Mouse (Mus musculus) frontal cortex, postnatal 25 days (tissue): ENCODE measurements around the gene Prcp.
A peak's percentile ranks its signal among the peaks of the same experiment; 100 is the strongest.
"Not testable (repeated sequence)": the region's sequence is repeated elsewhere in the genome, so short reads cannot be mapped to it uniquely, and the experiment has no call there.

Source experiments
- DNase-seq, 2 experiments: peaks; one replicate each; pipeline ENCODE4 v3.0.0; 2022; ENCODE audit warnings: low spot score in 2 of 2

The Prcp gene

GRCm38 (mm10) chr7:92890618-92891230 lies 16.5 kb downstream of the Prcp start:
- DNase-seq: no peak

GRCm38 (mm10) chr7:92893478-92893877 lies 19.2 kb downstream of the Prcp start:
- no peak for DNase-seq

GRCm38 (mm10) chr7:92896036-92896435 lies 21.8 kb downstream of the Prcp start:
- no peak for DNase-seq

- DNase-seq: no peak
These were observed 22.8 kb downstream of the Prcp start for GRCm38 (mm10) chr7:92897021-92897420.

- peak; percentile 17 to 30 for DNase-seq
These were observed 29.2 kb downstream of the Prcp start for GRCm38 (mm10) chr7:92903360-92904038.

- not testable (repeated sequence) for DNase-seq
These were observed 30.0 kb downstream of the Prcp start for GRCm38 (mm10) chr7:92904285-92904684.

- no peak for DNase-seq
These were observed 46.0 kb downstream of the Prcp start for GRCm38 (mm10) chr7:92920172-92920856.

GRCm38 (mm10) chr7:92920857-92921172 lies 46.5 kb downstream of the Prcp start:
- no peak for DNase-seq

GRCm38 (mm10) chr7:92932792-92933191 lies 58.5 kb downstream of the Prcp start:
- no peak for DNase-seq

GRCm38 (mm10) chr7:92933308-92933948 lies 59.2 kb downstream of the Prcp start:
- not testable (repeated sequence) for DNase-seq

- DNase-seq: no peak
These were observed 62.5 kb downstream of the Prcp start for GRCm38 (mm10) chr7:92936747-92937146.

- no peak for DNase-seq
These were observed 63.7 kb downstream of the Prcp start for GRCm38 (mm10) chr7:92937955-92938354.

GRCm38 (mm10) chr7:92939776-92940175 lies 65.5 kb downstream of the Prcp start:
- no peak for DNase-seq

GRCm38 (mm10) chr7:92950775-92951174 lies 76.5 kb downstream of the Prcp start:
- no peak for DNase-seq

GRCm38 (mm10) chr7:92952210-92952609 lies 77.9 kb downstream of the Prcp start:
- DNase-seq: no peak

- no peak for DNase-seq
These were observed 85.5 kb downstream of the Prcp start for GRCm38 (mm10) chr7:92959758-92960157.

GRCm38 (mm10) chr7:92961876-92962275 lies 87.6 kb downstream of the Prcp start:
- no peak for DNase-seq

- no peak for DNase-seq
These were observed 90.7 kb downstream of the Prcp start for GRCm38 (mm10) chr7:92964754-92965501.

- peak in 1 of 2 experiments; percentile 41 for DNase-seq
These were observed 93.3 kb downstream of the Prcp start for GRCm38 (mm10) chr7:92967381-92968127.

- DNase-seq: no peak
These were observed 103.2 kb downstream of the Prcp start for GRCm38 (mm10) chr7:92977429-92977828.

- no peak for DNase-seq
These were observed 104.0 kb downstream of the Prcp start for GRCm38 (mm10) chr7:92978225-92978624.
